Comparison of ENCODE assay signal across 13 mouse cellular contexts in genomic region chr7:144563456-144564155, GRCm38 (mm10). TPM values are rescaled to one million over a fixed set of nuclear protein-coding genes. Genes with fewer than 3 reads are reported as not detected.
A peak's percentile ranks its signal among the peaks of the same experiment; 100 is the strongest.
DNase-seq lines count a peak whose midpoint lies in the region; ATAC-seq lines count a peak whose summit lies in the region.
"Had no signal": no experiment of that assay in that cellular context is flagged by ENCODE, and none has a peak within 500 bp of the region (broad histone marks: within the 10 kb centered on the region; RNA-seq: fewer than 3 reads in every experiment).

No protein-coding gene starts in this region.

- H3K9me3 ChIP-seq in lung, embryonic 15.5 days: no peaks in the 10 kb centered on the region
- no peaks in the 10 kb centered on the region for H3K9me3 ChIP-seq in kidney, embryonic 15.5 days (replicated peaks)
- H3K9me3 ChIP-seq: embryonic facial prominence, embryonic 12.5 days; G1E; heart, embryonic 10.5 days had no signal

- peak; percentile 50 for ATAC-seq in lung, embryonic 15.5 days (ENCODE audit: borderline replicate concordance, extremely low read depth, low FRiP score, low TSS enrichment)
- no peak for ATAC-seq in kidney, embryonic 15.5 days (replicated peaks; ENCODE audit: low FRiP score)
- no peak for ATAC-seq in erythroid progenitor cell, adult 5-6 weeks (replicated peaks; ENCODE audit: low FRiP score, poor library complexity, severe bottlenecking)

- H3K27ac ChIP-seq in lung, embryonic 15.5 days: peak overlapping the region; percentile 54; the same call in 1 of the 2 replicates
- peak overlapping the region; percentile 45; the same call in 1 of the 2 replicates for H3K27ac ChIP-seq in kidney, embryonic 15.5 days
- H3K27ac ChIP-seq: embryonic facial prominence, embryonic 12.5 days; heart, embryonic 10.5 days; hindbrain, embryonic 14.5 days had no signal

- H3K4me3 ChIP-seq in lung, embryonic 15.5 days: no peak overlapping the region
- H3K4me3 ChIP-seq in kidney, embryonic 15.5 days (replicated peaks): no peak overlapping the region
- H3K4me3 ChIP-seq: embryonic facial prominence, embryonic 12.5 days; heart, embryonic 10.5 days had no signal

- no peak overlapping the region for H3K9ac ChIP-seq in lung, embryonic 15.5 days
- H3K9ac ChIP-seq in kidney, embryonic 15.5 days: no peak overlapping the region
- H3K9ac ChIP-seq: embryonic facial prominence, embryonic 12.5 days; hindbrain, embryonic 14.5 days had no signal

- H3K36me3 ChIP-seq in lung, embryonic 15.5 days: no peaks in the 10 kb centered on the region
- H3K36me3 ChIP-seq in kidney, embryonic 15.5 days: no peaks in the 10 kb centered on the region
- H3K36me3 ChIP-seq: embryonic facial prominence, embryonic 12.5 days; G1E; heart, embryonic 10.5 days had no signal

- DNase-seq in cerebellum, adult 9-10 months: peak; percentile 31
- DNase-seq in cerebellum, adult 18-20 months: no peak
- DNase-seq in lung, postnatal 25 days (ENCODE audit: low spot score): no peak
- peak; percentile 32 for DNase-seq in lung, postnatal 36 days
- DNase-seq in layer of hippocampus, postnatal 10 days (ENCODE audit: low spot score in 2 of 2): no peak
- DNase-seq: cerebellum, adult 11 months had no signal

- H3K27me3 ChIP-seq in lung, embryonic 15.5 days: no peaks in the 10 kb centered on the region
- H3K27me3 ChIP-seq in kidney, embryonic 15.5 days: no peaks in the 10 kb centered on the region
- H3K27me3 ChIP-seq: embryonic facial prominence, embryonic 12.5 days had no signal

- WGBS in lung, embryonic 15.5 days: 49% methylated on average over 9 of the region's 9 CpGs
- WGBS in kidney, embryonic 15.5 days: 63% methylated on average over 9 of the region's 9 CpGs

- H3K4me2 ChIP-seq in lung, embryonic 15.5 days: no peak overlapping the region
- no peak overlapping the region for H3K4me2 ChIP-seq in kidney, embryonic 15.5 days
- H3K4me2 ChIP-seq: embryonic facial prominence, embryonic 12.5 days; hindbrain, embryonic 14.5 days had no signal

- peaks cover 5% of the 10 kb centered on the region; the same call in 1 of the 2 replicates for H3K4me1 ChIP-seq in lung, embryonic 15.5 days
- H3K4me1 ChIP-seq in kidney, embryonic 15.5 days: peaks cover 7% of the 10 kb centered on the region; the same call in 1 of the 2 replicates
- H3K4me1 ChIP-seq: embryonic facial prominence, embryonic 12.5 days had no signal

RNA-seq across cellular contexts. Expression of gene Ppfia1, which starts 10.1 kb away (rescaled TPM):
- 33.8 and 35.6 TPM in 2 replicates for polyA plus RNA-seq in lung, embryonic 15.5 days (2015; fragmentation: Nextera tagmentation; extraction: Ambion mirVana)
- 39.2 and 42.1 TPM in 2 replicates for polyA plus RNA-seq in kidney, embryonic 15.5 days (2015; fragmentation: Nextera tagmentation; extraction: Ambion mirVana)
- 24.9 and 83.4 TPM in 2 replicates for total RNA-seq in erythroid progenitor cell, adult 5-6 weeks (2015; ENCODE audit: low replicate concordance)
- total RNA-seq in erythroid progenitor cell, adult 5-6 weeks (2017; ENCODE audit: low replicate concordance): 54.0 and 96.1 TPM in 2 replicates
- 10 to 100 TPM; 35.8 to 41.2 TPM for total RNA-seq in layer of hippocampus, postnatal 10 days (2021)

RNA-seq across cellular contexts. Expression of gene Fadd, which starts 18.7 kb away (rescaled TPM):
- polyA plus RNA-seq in lung, embryonic 15.5 days (2015; fragmentation: Nextera tagmentation; extraction: Ambion mirVana): 12.4 and 12.5 TPM in 2 replicates
- polyA plus RNA-seq in kidney, embryonic 15.5 days (2015; fragmentation: Nextera tagmentation; extraction: Ambion mirVana): 12.7 and 13.7 TPM in 2 replicates
- total RNA-seq in erythroid progenitor cell, adult 5-6 weeks (2015; ENCODE audit: low replicate concordance): 2.9 and 6.7 TPM in 2 replicates
- total RNA-seq in erythroid progenitor cell, adult 5-6 weeks (2017; ENCODE audit: low replicate concordance): 0.51 and 0.91 TPM in 2 replicates
- total RNA-seq in layer of hippocampus, postnatal 10 days (2021): 1 to 10 TPM; 2.9 to 3.1 TPM

Comparison
In these comparisons a context has a peak if more than half of its experiments do, and no peak if none do; other contexts are left out.
1. DNase-seq: peak in cerebellum, adult 9-10 months (single experiment) and lung, postnatal 36 days (single experiment); none in cerebellum, adult 18-20 months (0 of 2), lung, postnatal 25 days (single experiment) and layer of hippocampus, postnatal 10 days (0 of 2).